Mouse (Mus musculus): ENCODE results near the gene Lrrc51. TPM values are rescaled to one million over a fixed set of nuclear protein-coding genes. Genes with fewer than 3 reads are reported as not detected.
"Not testable (repeated sequence)": the region's sequence is repeated elsewhere in the genome, so short reads cannot be mapped to it uniquely, and the experiment has no call there.

Gene Lrrc51
- polyA plus RNA-seq, 1 experiment = 25.0 TPM

GRCm38 (mm10) chr7:101956481-101956880, 22.8 kb upstream of the Lrrc51 start:
- H3K4me1 ChIP-seq (ENCODE audit: control insufficient read depth, insufficient read depth, insufficient read length, low read length) = peaks cover 2% of the 10 kb centered on the region; the same call in 1 of the 2 replicates
- H3K4me3 ChIP-seq (ENCODE audit: insufficient read depth, low read depth, low read length) = no peak overlapping the region
- H3K27ac ChIP-seq (replicated peaks; ENCODE audit: low read depth, low read length) = no peak overlapping the region

- H3K4me1 ChIP-seq (ENCODE audit: control insufficient read depth, insufficient read depth, insufficient read length, low read length) = peaks cover 2% of the 10 kb centered on the region; the same call in 1 of the 2 replicates
- no peak overlapping the region for H3K4me3 ChIP-seq (ENCODE audit: insufficient read depth, low read depth, low read length)
- no peak overlapping the region for H3K27ac ChIP-seq (replicated peaks; ENCODE audit: low read depth, low read length)
These were observed 22.2 kb upstream of the Lrrc51 start for GRCm38 (mm10) chr7:101955862-101956261.

DNA sequence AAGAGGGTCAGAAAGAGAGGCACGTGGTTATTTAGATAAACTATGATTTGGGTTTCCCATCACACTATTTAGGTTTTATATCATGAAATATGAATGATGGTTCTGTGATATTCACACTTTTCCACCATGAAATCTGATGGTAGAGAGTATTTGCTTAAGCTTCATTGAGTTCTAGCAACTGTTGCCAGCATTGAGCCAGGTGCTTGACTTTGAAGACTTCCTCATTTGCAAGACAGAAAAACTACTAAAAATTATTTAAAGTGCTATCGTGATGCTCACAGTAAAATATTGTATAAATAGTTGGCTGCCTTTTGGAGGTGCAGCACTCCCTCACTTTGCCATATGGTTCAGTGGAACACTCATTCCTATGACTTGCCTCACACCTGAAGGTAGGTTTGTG, 21.6 kb upstream of the Lrrc51 start:
- Histone ChIP-seq H3K4me1 (ENCODE audit: control insufficient read depth, insufficient read depth, insufficient read length, low read length) (peaks cover 2% of the 10 kb centered on the region; the same call in 1 of the 2 replicates), H3K27ac (replicated peaks; ENCODE audit: low read depth, low read length) (no peak overlapping the region), H3K4me3 (ENCODE audit: insufficient read depth, low read depth, low read length) (no peak overlapping the region)

- H3K27ac ChIP-seq (replicated peaks; ENCODE audit: low read depth, low read length) = no peak overlapping the region
- peaks cover 2% of the 10 kb centered on the region; the same call in 1 of the 2 replicates for H3K4me1 ChIP-seq (ENCODE audit: control insufficient read depth, insufficient read depth, insufficient read length, low read length)
- H3K4me3 ChIP-seq (ENCODE audit: insufficient read depth, low read depth, low read length) = no peak overlapping the region
These were observed 20.5 kb upstream of the Lrrc51 start for GRCm38 (mm10) chr7:101954163-101954562.

DNA sequence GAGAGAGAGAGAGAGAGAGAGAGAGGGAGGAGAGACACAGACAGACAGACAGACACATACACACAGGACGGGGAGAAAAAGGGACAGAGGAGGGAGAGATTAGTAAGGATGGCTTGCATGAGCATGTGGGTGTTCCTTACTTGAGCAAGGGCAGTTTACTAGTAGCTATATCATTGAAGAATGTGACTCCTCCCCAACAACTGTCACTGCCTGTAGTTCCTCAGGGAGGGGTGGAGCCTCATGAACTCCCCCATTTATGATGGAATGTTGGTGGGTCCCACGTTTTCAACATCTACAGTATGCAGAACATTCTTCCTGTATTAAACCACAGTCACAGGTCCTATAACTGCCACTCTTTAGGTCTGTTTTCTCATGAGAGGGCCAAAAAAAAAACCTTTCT, 18.4 kb upstream of the Lrrc51 start:
- peaks cover 2% of the 10 kb centered on the region; the same call in 1 of the 2 replicates for H3K4me1 ChIP-seq (ENCODE audit: control insufficient read depth, insufficient read depth, insufficient read length, low read length)
- H3K4me3 ChIP-seq (ENCODE audit: insufficient read depth, low read depth, low read length) = no peak overlapping the region
- H3K27ac ChIP-seq (replicated peaks; ENCODE audit: low read depth, low read length) = no peak overlapping the region

GRCm38 (mm10) chr7:101951648-101952047, 18.0 kb upstream of the Lrrc51 start:
- no peak overlapping the region for H3K4me3 ChIP-seq (ENCODE audit: insufficient read depth, low read depth, low read length)
- H3K27ac ChIP-seq (replicated peaks; ENCODE audit: low read depth, low read length) = no peak overlapping the region
- H3K4me1 ChIP-seq (ENCODE audit: control insufficient read depth, insufficient read depth, insufficient read length, low read length) = peaks cover 2% of the 10 kb centered on the region; the same call in 1 of the 2 replicates

- H3K4me1 ChIP-seq (ENCODE audit: control insufficient read depth, insufficient read depth, insufficient read length, low read length); H3K27ac ChIP-seq (replicated peaks; ENCODE audit: low read depth, low read length): not testable (repeated sequence)
These were observed 15.3 kb upstream of the Lrrc51 start for GRCm38 (mm10) chr7:101949008-101949407.

DNA sequence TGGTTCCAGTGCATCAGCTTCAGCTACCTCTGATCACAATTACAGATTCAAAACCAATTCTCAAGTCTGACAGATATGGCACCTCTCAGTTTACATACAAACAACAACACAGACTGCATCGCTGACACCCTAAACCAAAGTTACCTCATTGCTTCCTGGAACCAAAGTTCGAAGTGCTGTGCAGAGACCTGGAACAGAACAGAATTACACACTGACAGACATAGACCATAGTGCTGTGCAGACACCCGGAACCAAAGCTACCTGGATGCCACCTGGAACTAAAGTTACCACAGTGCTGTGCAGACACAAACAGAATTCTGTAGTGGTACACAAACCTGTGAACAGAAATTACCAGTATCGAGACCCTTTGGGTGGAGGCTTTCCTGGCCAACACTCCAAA, 6.1 kb upstream of the Lrrc51 start:
- no peak overlapping the region for H3K27ac ChIP-seq (replicated peaks; ENCODE audit: low read depth, low read length)

More at GRCm38 (mm10) chr7:101949008-101949407, 15.3 kb upstream of the Lrrc51 start:
- not testable (repeated sequence) for H3K4me3 ChIP-seq (ENCODE audit: insufficient read depth, low read depth, low read length)

GRCm38 (mm10) chr7:101938348-101938747, 4.7 kb upstream of the Lrrc51 start:
- no peak overlapping the region for H3K4me3 ChIP-seq (ENCODE audit: insufficient read depth, low read depth, low read length)
- H3K4me1 ChIP-seq (ENCODE audit: control insufficient read depth, insufficient read depth, insufficient read length, low read length) = peaks cover 4% of the 10 kb centered on the region; the same call in 1 of the 2 replicates
- H3K27ac ChIP-seq (replicated peaks; ENCODE audit: low read depth, low read length) = no peak overlapping the region

More for the DNA sequence above, 6.1 kb upstream of the Lrrc51 start:
- Histone ChIP-seq H3K4me1 (ENCODE audit: control insufficient read depth, insufficient read depth, insufficient read length, low read length) (peaks cover under 1% of the 10 kb centered on the region; the same call in 1 of the 2 replicates), H3K4me3 (ENCODE audit: insufficient read depth, low read depth, low read length) (no peak overlapping the region)

- Histone ChIP-seq H3K4me1 (ENCODE audit: control insufficient read depth, insufficient read depth, insufficient read length, low read length) (peaks cover 4% of the 10 kb centered on the region; the same call in 1 of the 2 replicates), H3K4me3 (ENCODE audit: insufficient read depth, low read depth, low read length) (no peak overlapping the region), H3K27ac (replicated peaks; ENCODE audit: low read depth, low read length) (no peak overlapping the region)
These were observed 3.9 kb upstream of the Lrrc51 start for GRCm38 (mm10) chr7:101937569-101937968.

GRCm38 (mm10) chr7:101936996-101937395, 3.3 kb upstream of the Lrrc51 start:
- Histone ChIP-seq H3K4me1 (ENCODE audit: control insufficient read depth, insufficient read depth, insufficient read length, low read length) (peaks cover 4% of the 10 kb centered on the region; the same call in 1 of the 2 replicates), H3K27ac (replicated peaks; ENCODE audit: low read depth, low read length) (no peak overlapping the region), H3K4me3 (ENCODE audit: insufficient read depth, low read depth, low read length) (no peak overlapping the region)

GRCm38 (mm10) chr7:101935957-101936356, 2.3 kb upstream of the Lrrc51 start:
- Histone ChIP-seq H3K27ac (replicated peaks; ENCODE audit: low read depth, low read length) (no peak overlapping the region), H3K4me1 (ENCODE audit: control insufficient read depth, insufficient read depth, insufficient read length, low read length) (peaks cover 4% of the 10 kb centered on the region; the same call in 1 of the 2 replicates), H3K4me3 (ENCODE audit: insufficient read depth, low read depth, low read length) (no peak overlapping the region)

DNA sequence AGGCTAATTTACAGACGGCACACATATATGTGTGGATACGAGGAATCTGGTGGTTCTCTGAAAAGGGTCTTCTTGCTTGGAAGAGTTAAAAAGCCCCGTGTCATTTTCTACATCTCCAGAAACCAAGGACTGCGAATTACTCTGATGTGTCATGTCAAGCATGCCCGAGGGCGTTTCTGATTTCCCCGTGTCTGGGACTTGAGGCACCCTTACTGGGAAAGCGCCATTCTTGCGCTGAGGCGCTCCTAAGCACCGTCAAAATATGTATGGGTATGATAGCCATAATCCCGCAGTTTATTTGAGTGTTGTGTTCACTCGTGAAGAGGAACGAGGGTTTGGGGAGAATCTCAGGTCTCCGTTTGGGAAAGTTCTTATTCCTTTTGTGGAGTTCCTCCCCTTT, 395 bp downstream of the Lrrc51 start:
- Histone ChIP-seq H3K4me1 (ENCODE audit: control insufficient read depth, insufficient read depth, insufficient read length, low read length) (peaks cover 5% of the 10 kb centered on the region; the same call in 1 of the 2 replicates), H3K4me3 (ENCODE audit: insufficient read depth, low read depth, low read length) (peak overlapping the region; percentile 85)

DNA sequence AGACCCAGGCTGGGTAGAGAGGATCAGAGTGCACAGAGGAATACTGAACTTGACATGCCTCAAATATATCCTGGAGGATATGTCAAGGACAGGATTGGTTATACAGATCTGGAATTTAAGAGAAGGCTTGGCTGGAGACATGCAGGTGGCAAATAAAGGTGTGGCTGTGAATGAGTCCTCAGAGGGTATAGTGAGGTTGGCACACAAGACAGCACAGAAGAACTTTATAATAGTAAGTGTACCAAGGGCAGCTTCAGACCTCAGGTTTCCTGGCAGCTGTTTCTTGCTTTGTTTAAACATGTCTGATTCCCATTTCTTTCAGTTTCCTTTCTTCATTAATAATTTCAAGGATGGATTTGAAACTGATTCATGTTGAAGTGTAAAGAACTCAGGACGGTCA, 1.1 kb downstream of the Lrrc51 start:
- Histone ChIP-seq H3K4me3 (ENCODE audit: insufficient read depth, low read depth, low read length) (no peak overlapping the region), H3K27ac (replicated peaks; ENCODE audit: low read depth, low read length) (no peak overlapping the region), H3K4me1 (ENCODE audit: control insufficient read depth, insufficient read depth, insufficient read length, low read length) (peaks cover 6% of the 10 kb centered on the region; the same call in 1 of the 2 replicates)

More for the DNA sequence above, 395 bp downstream of the Lrrc51 start:
- H3K27ac ChIP-seq (replicated peaks; ENCODE audit: low read depth, low read length) = peak overlapping the region; percentile 80

- peaks cover 3% of the 10 kb centered on the region for H3K4me1 ChIP-seq (ENCODE audit: control insufficient read depth, insufficient read depth, insufficient read length, low read length)
- H3K27ac ChIP-seq (replicated peaks; ENCODE audit: low read depth, low read length) = peak overlapping the region; percentile 88
- no peak overlapping the region for H3K4me3 ChIP-seq (ENCODE audit: insufficient read depth, low read depth, low read length)
These were observed 5.6 kb downstream of the Lrrc51 start for GRCm38 (mm10) chr7:101928093-101928492.

DNA sequence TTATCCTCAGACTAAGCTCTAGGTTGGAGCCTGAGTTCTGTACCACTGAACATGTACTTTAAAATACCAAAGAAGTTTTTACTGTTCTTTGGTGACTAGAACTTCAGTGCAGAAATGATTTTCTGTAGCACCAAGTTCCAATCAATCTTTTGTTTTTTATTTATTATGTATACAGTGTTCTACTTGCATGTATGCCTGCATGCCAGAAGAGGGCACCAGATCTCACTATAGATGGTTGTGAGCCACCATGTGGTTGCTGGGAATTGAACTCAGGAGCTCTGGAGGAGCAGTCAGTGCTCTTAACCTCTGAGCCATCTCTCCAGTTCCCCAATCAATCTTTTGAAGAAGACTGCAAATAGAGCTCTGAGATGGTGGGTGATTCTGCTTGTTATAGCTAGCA, 7.8 kb downstream of the Lrrc51 start:
- not testable (repeated sequence) for H3K4me1 ChIP-seq (ENCODE audit: control insufficient read depth, insufficient read depth, insufficient read length, low read length); H3K27ac ChIP-seq (replicated peaks; ENCODE audit: low read depth, low read length); H3K4me3 ChIP-seq (ENCODE audit: insufficient read depth, low read depth, low read length)

All from brown adipose tissue, adult 24 weeks (tissue).